Mouse (Mus musculus) intestine, postnatal 0 days (tissue): ENCODE results near the gene Gjb3. TPM values are rescaled to one million over a fixed set of nuclear protein-coding genes. Genes with fewer than 3 reads are reported as not detected.

ENCODE experiments used
- ATAC-seq: fragments of 200-750 bp; cut with Nextera tagmentation; 2 replicates; pipeline ENCODE4 v1.8.0; 2017; ENCODE audit warnings: mild to moderate bottlenecking, moderate TSS enrichment, moderate library complexity
- H3K27ac ChIP-seq: fragments of 300-500 bp; sonication (generic); 2 replicates; pipeline ENCODE4 v1.5.1; 2014; ENCODE audit warnings: mild to moderate bottlenecking, low read depth, low read length, moderate library complexity
- H3K27me3 ChIP-seq: fragments of 300-500 bp; sonication (generic); replicated peaks from 2 replicates; pipeline ENCODE4 v1.6.1; 2014; ENCODE audit warnings: low read length, mixed read lengths; ENCODE audit not compliant: control insufficient read depth, insufficient read depth
- H3K36me3 ChIP-seq: fragments of 300-500 bp; sonication (generic); 2 replicates; pipeline ENCODE4 v1.6.1; 2014; ENCODE audit warnings: mild to moderate bottlenecking, moderate library complexity; ENCODE audit not compliant: control insufficient read depth, insufficient read depth
- H3K4me1 ChIP-seq: fragments of 300-500 bp; sonication (generic); replicated peaks from 2 replicates; pipeline ENCODE4 v1.6.1; 2014; ENCODE audit warnings: antibody characterized with exemption, low read length, mixed read lengths; ENCODE audit not compliant: control insufficient read depth, insufficient read depth
- H3K4me2 ChIP-seq: fragments of 300-500 bp; sonication (generic); replicated peaks from 2 replicates; pipeline ENCODE4 v1.6.1; 2014; ENCODE audit warnings: low read depth, mild to moderate bottlenecking, moderate library complexity
- H3K4me3 ChIP-seq: fragments of 300-500 bp; sonication (generic); 2 replicates; pipeline ENCODE4 v1.5.1; 2014; ENCODE audit warnings: low read depth, low read length
- H3K9ac ChIP-seq: fragments of 300-500 bp; sonication (generic); 2 replicates; pipeline ENCODE4 v1.6.1; 2014; ENCODE audit warnings: mild to moderate bottlenecking, low read depth, low read length
- H3K9me3 ChIP-seq: fragments of 300-500 bp; sonication (generic); 2 replicates; pipeline ENCODE4 v1.6.1; 2016; ENCODE audit warnings: mixed run types; ENCODE audit not compliant: control insufficient read depth
- CTCF ChIP-seq: sonication (generic); IDR thresholded peaks from 2 replicates; pipeline ENCODE4 v1.5.1; 2016; ENCODE audit warnings: low read depth, mild to moderate bottlenecking, control low read depth, antibody characterized with exemption, moderate library complexity
- WGBS: fragments of 180-500 bp; shearing (Covaris S2); extraction: QIAGEN DNeasy Blood & Tissue Kit; methylation state at CpG from one replicate; pipeline ENCODE4 v1.1.7; 2014; 5-methylcytosine and 5-hydroxymethylcytosine counted together
- polyA plus RNA-seq: library from polyadenylated mRNA; unstranded; fragments of >200 nt; fragmentation: Nextera tagmentation; extraction: Ambion mirVana; gene quantifications from 2 replicates; pipeline ENCODE4 v1.2.1, GENCODE M21; 2015

Gene Gjb3
- polyA plus RNA-seq, 1 experiment from 2014 or later = 1.3 TPM

DNA sequence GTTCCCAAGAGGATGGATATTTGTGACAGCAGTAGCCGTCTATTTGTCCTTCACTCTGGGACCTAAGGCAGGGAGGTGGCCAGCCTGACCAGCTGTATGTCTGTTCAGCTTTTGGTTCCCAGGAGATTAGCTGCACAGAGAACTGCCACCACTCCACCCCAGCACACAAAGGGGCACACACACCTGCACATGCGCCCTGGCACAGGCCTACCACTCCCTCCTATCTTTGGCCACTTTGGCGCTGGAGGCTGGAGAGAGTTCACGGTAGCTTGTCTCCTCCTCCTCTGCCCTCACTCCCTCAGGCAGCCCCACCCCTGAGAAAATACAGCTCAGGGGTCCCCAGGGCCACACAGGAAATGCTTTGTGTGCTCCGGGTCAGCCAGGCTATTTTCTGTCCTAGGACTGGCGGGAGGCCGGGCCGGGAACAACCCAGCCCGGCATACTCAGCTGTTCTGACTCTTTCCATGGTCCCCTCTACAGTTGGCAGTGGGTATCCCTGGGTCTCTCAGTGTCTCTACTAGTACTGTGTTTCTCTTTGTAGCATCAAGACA is 52.1 kb downstream of the Gjb3 start:
- no peaks in the 10 kb centered on the region for H3K36me3 ChIP-seq
- H3K4me2 ChIP-seq = no peak overlapping the region
- no peak for TF ChIP-seq CTCF
- H3K9me3 ChIP-seq = no peaks in the 10 kb centered on the region
- H3K4me3 ChIP-seq = no peak overlapping the region
- no peak for ATAC-seq
- no peaks in the 10 kb centered on the region for H3K27me3 ChIP-seq
- WGBS = 63% methylated on average over 9 of the region's 9 CpGs
- no peaks in the 10 kb centered on the region for H3K4me1 ChIP-seq
- no peak overlapping the region for H3K9ac ChIP-seq
- H3K27ac ChIP-seq = no peak overlapping the region

Other genes starting within 250 kb of the Gjb3 start
- 19.5 and 20.9 TPM in 2 replicates for gene Tmem35b, start 207.2 kb downstream of the Gjb3 start, polyA plus RNA-seq
- gene Dlgap3, start 161.6 kb downstream of the Gjb3 start, polyA plus RNA-seq = 0.46 and 0.59 TPM in 2 replicates
- gene Smim12, start 87.1 kb downstream of the Gjb3 start, polyA plus RNA-seq = 42.4 and 44.9 TPM in 2 replicates
- 11.4 and 13.8 TPM in 2 replicates for gene Gja4, start 16.8 kb downstream of the Gjb3 start, polyA plus RNA-seq
- gene Gjb4, start 23.2 kb upstream of the Gjb3 start, polyA plus RNA-seq = 0.13 and 0.26 TPM in 2 replicates
- gene Gjb5, start 27.3 kb upstream of the Gjb3 start, polyA plus RNA-seq = 1.3 and 1.6 TPM in 2 replicates